Comparison of ENCODE assay signal across 9 mouse cellular contexts in the genomic region with DNA sequence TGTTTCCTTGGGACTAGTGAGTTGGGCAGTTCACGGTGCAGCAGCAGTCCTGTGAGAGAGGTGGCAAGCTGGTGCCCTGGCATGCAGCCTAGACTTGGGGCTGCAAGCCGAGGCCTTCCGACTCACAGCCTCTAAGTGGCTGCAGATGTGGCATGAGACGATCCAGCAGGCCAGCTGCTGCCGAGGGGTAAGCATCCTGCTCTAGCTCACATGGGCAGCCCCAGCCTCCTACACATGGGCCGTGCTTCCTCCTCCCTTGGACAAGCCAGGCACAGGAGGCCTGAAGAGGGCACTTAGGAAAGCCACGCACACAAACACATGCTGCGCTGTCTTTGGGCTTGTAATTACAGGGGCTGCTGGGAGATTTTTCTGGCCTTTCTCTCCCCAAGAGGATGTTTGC. TPM values are rescaled to one million over a fixed set of nuclear protein-coding genes. Genes with fewer than 3 reads are reported as not detected.
A peak's percentile ranks its signal among the peaks of the same experiment; 100 is the strongest.
DNase-seq lines count a peak whose midpoint lies in the region; ATAC-seq and TF ChIP-seq lines count a peak whose summit lies in the region.
"Had no signal": no experiment of that assay in that cellular context is flagged by ENCODE, and none has a peak within 500 bp of the region (broad histone marks: within the 10 kb centered on the region; RNA-seq: fewer than 3 reads in every experiment).

No protein-coding gene starts in this region.

- no peak overlapping the region for H3K4me2 ChIP-seq in forebrain, embryonic 13.5 days
- H3K4me2 ChIP-seq in intestine, postnatal 0 days (replicated peaks; ENCODE audit: low read depth), result no peak overlapping the region
- no peak overlapping the region for H3K4me2 ChIP-seq in liver, postnatal 0 days (ENCODE audit: low read depth, low read length)
- H3K4me2 ChIP-seq: liver, embryonic 13.5 days had no signal

- no peaks in the 10 kb centered on the region for H3K27me3 ChIP-seq in heart, embryonic 10.5 days (ENCODE audit: insufficient read depth, poor library complexity, severe bottlenecking)
- H3K27me3 ChIP-seq in forebrain, embryonic 13.5 days, result no peaks in the 10 kb centered on the region
- no peaks in the 10 kb centered on the region for H3K27me3 ChIP-seq in intestine, postnatal 0 days (replicated peaks; ENCODE audit: control insufficient read depth, insufficient read depth, low read length)
- no peaks in the 10 kb centered on the region for H3K27me3 ChIP-seq in liver, postnatal 0 days (ENCODE audit: insufficient read depth, low read length)

- no peak for TF ChIP-seq CTCF in intestine, postnatal 0 days (IDR thresholded peaks at IDR 0.05; ENCODE audit: low read depth)
- no peak for TF ChIP-seq CTCF in liver, postnatal 0 days (IDR thresholded peaks at IDR 0.05; ENCODE audit: low read depth)

- no peak for TF ChIP-seq EP300 in liver, postnatal 0 days (IDR thresholded peaks at IDR 0.05; ENCODE audit: low read depth)

- 23% methylated on average over 8 of the region's 8 CpGs for WGBS in heart, embryonic 10.5 days
- 26% methylated on average over 8 of the region's 8 CpGs for WGBS in forebrain, embryonic 13.5 days
- WGBS in intestine, postnatal 0 days, result 35% methylated on average over 8 of the region's 8 CpGs
- 48% methylated on average over 8 of the region's 8 CpGs for WGBS in liver, postnatal 0 days (ENCODE audit: insufficient replicate concordance)

- H3K4me1 ChIP-seq in heart, embryonic 10.5 days, result peaks cover 40% of the 10 kb centered on the region
- H3K4me1 ChIP-seq in forebrain, embryonic 13.5 days, result peaks cover 8% of the 10 kb centered on the region
- H3K4me1 ChIP-seq in intestine, postnatal 0 days (replicated peaks; ENCODE audit: control insufficient read depth, insufficient read depth, low read length), result no peaks in the 10 kb centered on the region
- no peaks in the 10 kb centered on the region for H3K4me1 ChIP-seq in liver, postnatal 0 days (ENCODE audit: insufficient read depth)
- H3K4me1 ChIP-seq: liver, embryonic 13.5 days had no signal

- no peak overlapping the region for H3K9ac ChIP-seq in forebrain, embryonic 13.5 days
- no peak overlapping the region for H3K9ac ChIP-seq in intestine, postnatal 0 days (ENCODE audit: low read depth, low read length)
- no peak overlapping the region for H3K9ac ChIP-seq in liver, postnatal 0 days (replicated peaks)
- H3K9ac ChIP-seq: liver, embryonic 13.5 days had no signal

- ATAC-seq in forebrain, embryonic 13.5 days, result peak; percentile 41; the same call in 1 of the 2 replicates
- peak; percentile 33; the same call in 1 of the 2 replicates for ATAC-seq in intestine, postnatal 0 days
- ATAC-seq in liver, postnatal 0 days, result no peak

- H3K27ac ChIP-seq in heart, embryonic 10.5 days, result peak overlapping the region; percentile 66; the same call in 1 of the 2 replicates
- no peak overlapping the region; the same call in 1 of the 2 replicates for H3K27ac ChIP-seq in forebrain, embryonic 13.5 days
- no peak overlapping the region for H3K27ac ChIP-seq in intestine, postnatal 0 days (ENCODE audit: low read depth, low read length)
- no peak overlapping the region for H3K27ac ChIP-seq in liver, postnatal 0 days (ENCODE audit: low read depth)
- H3K27ac ChIP-seq: liver, embryonic 13.5 days had no signal

- no peaks in the 10 kb centered on the region for H3K9me3 ChIP-seq in heart, embryonic 10.5 days
- H3K9me3 ChIP-seq in forebrain, embryonic 13.5 days (replicated peaks), result no peaks in the 10 kb centered on the region
- no peaks in the 10 kb centered on the region for H3K9me3 ChIP-seq in intestine, postnatal 0 days (ENCODE audit: control insufficient read depth)
- no peaks in the 10 kb centered on the region for H3K9me3 ChIP-seq in liver, postnatal 0 days (ENCODE audit: low read length)
- H3K9me3 ChIP-seq: liver, embryonic 13.5 days had no signal

- no peaks in the 10 kb centered on the region for H3K36me3 ChIP-seq in heart, embryonic 10.5 days
- H3K36me3 ChIP-seq in forebrain, embryonic 13.5 days (ENCODE audit: poor library complexity, severe bottlenecking), result no peaks in the 10 kb centered on the region
- no peaks in the 10 kb centered on the region for H3K36me3 ChIP-seq in intestine, postnatal 0 days (ENCODE audit: control insufficient read depth, insufficient read depth)
- no peaks in the 10 kb centered on the region for H3K36me3 ChIP-seq in liver, postnatal 0 days (replicated peaks; ENCODE audit: insufficient read depth, low read length)
- H3K36me3 ChIP-seq: liver, embryonic 13.5 days had no signal

- DNase-seq in heart, embryonic 10.5 days (ENCODE audit: low spot score), result peak; percentile 83
- DNase-seq in heart, adult 9 months (ENCODE audit: low spot score in 2 of 2), result no peak
- peak; percentile 95 for DNase-seq in 3T3-L1 (ENCODE audit: low read depth, low spot score)
- no peak for DNase-seq in thymus, adult 18-20 months
- DNase-seq in layer of hippocampus, adult 9-10 months (ENCODE audit: low spot score), result no peak
- no peak for DNase-seq in liver, postnatal 0 days
- DNase-seq: liver, embryonic 13.5 days had no signal

- H3K4me3 ChIP-seq in heart, embryonic 10.5 days, result no peak overlapping the region
- H3K4me3 ChIP-seq in forebrain, embryonic 13.5 days, result no peak overlapping the region
- H3K4me3 ChIP-seq in intestine, postnatal 0 days (ENCODE audit: low read depth, low read length), result no peak overlapping the region
- H3K4me3 ChIP-seq in liver, postnatal 0 days (ENCODE audit: low read depth, low read length), result no peak overlapping the region
- H3K4me3 ChIP-seq: liver, embryonic 13.5 days had no signal

RNA-seq across cellular contexts. Expression of a gene that starts 23.2 kb away (rescaled TPM):
- 63.7 and 204 TPM in 2 replicates for polyA plus RNA-seq in heart, embryonic 10.5 days (2016; fragmentation: Nextera tagmentation; extraction: Ambion mirVana)
- polyA plus RNA-seq in forebrain, embryonic 13.5 days (2015; fragmentation: Nextera tagmentation; extraction: Ambion mirVana), result 34.3 and 44.4 TPM in 2 replicates
- 3.2 and 3.5 TPM in 2 replicates for polyA plus RNA-seq in intestine, postnatal 0 days (2015; fragmentation: Nextera tagmentation; extraction: Ambion mirVana)
- polyA plus RNA-seq in liver, postnatal 0 days (2015; fragmentation: Nextera tagmentation; extraction: Ambion mirVana), result not detected in 2 replicates

RNA-seq across cellular contexts. Expression of a gene that starts 53.4 kb away (rescaled TPM):
- polyA plus RNA-seq in heart, embryonic 10.5 days (2016; fragmentation: Nextera tagmentation; extraction: Ambion mirVana), result 130 and 151 TPM in 2 replicates
- 149 and 151 TPM in 2 replicates for polyA plus RNA-seq in forebrain, embryonic 13.5 days (2015; fragmentation: Nextera tagmentation; extraction: Ambion mirVana)
- 108 and 111 TPM in 2 replicates for polyA plus RNA-seq in intestine, postnatal 0 days (2015; fragmentation: Nextera tagmentation; extraction: Ambion mirVana)
- polyA plus RNA-seq in liver, postnatal 0 days (2015; fragmentation: Nextera tagmentation; extraction: Ambion mirVana), result 72.1 and 75.4 TPM in 2 replicates

Comparison
In these comparisons a context has a peak if more than half of its experiments do, and no peak if none do; other contexts are left out.
1. DNase-seq: peak in heart, embryonic 10.5 days (single experiment) and 3T3-L1 (single experiment); none in heart, adult 9 months (0 of 2), thymus, adult 18-20 months (0 of 2), layer of hippocampus, adult 9-10 months (single experiment) and liver, postnatal 0 days (single experiment).